Mouse (Mus musculus) CH12.LX (cell line): Measurements from ENCODE around the gene Ugt3a1.

Experiments
- CTCF ChIP-seq, 2 experiments: IDR thresholded peaks in 1 of 2; conservative IDR thresholded peaks in 1 of 2; 2 replicates each; pipeline ENCODE4 v1.5.1; 2011 to 2012; ENCODE audit warnings: low read depth in 2 of 2, low read length in 2 of 2, improper control_type of control experiment in 1 of 2, inconsistent platforms in 1 of 2, mild to moderate bottlenecking in 1 of 2, moderate library complexity in 1 of 2
- POLR2A ChIP-seq: IDR thresholded peaks from 2 replicates; pipeline ENCODE4 v1.6.1; 2011; ENCODE audit warnings: low read depth, mild to moderate bottlenecking, improper control_type of control experiment, low read length

DNA sequence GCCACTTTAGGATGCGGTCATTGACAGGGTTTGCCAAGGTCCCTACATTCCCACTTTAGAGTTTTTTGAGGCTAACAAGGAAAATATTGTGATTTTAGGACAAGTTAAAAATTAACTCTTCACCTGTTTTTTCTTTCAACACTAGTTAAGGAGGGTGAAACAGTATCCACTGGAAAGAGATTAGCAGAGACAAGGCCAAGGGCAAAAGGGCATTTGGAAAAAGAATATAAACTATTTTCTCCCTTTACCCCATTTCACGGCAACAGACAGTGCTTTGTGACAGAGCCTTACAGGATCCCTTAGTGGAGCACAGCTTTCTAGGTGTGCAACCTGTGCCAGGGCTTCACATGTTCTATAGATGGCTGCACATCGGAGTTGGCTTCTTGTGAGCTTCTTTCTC is 2.9 kb downstream of the Ugt3a1 start:
- TF ChIP-seq POLR2A = no peak
- no peak for TF ChIP-seq CTCF (conservative IDR thresholded peaks at IDR 0.05 in 1 of 2, IDR thresholded peaks at IDR 0.05 in 1 of 2; ENCODE audit: low read depth in 2 of 2, low read length in 2 of 2)
